Mouse (Mus musculus) lung, adult 2 months (tissue): ENCODE results near the gene Apba3. TPM values are rescaled to one million over a fixed set of nuclear protein-coding genes. Genes with fewer than 3 reads are reported as not detected.

ENCODE experiments used
- DNase-seq: peaks from one replicate; pipeline ENCODE4 v3.0.0; 2022
- H3K4me1 ChIP-seq: fragments of 200-500 bp; 2 replicates; pipeline ENCODE4 v1.6.1; 2011; ENCODE audit warnings: low read length; ENCODE audit not compliant: control insufficient read depth, insufficient read depth
- H3K4me3 ChIP-seq: fragments of 200-500 bp; replicated peaks from 2 replicates; pipeline ENCODE3; 2011; ENCODE audit warnings: low read depth, mild to moderate bottlenecking, control low read depth, low read length; ENCODE audit errors: extremely low read depth
- CTCF ChIP-seq: fragments of 200-500 bp; IDR thresholded peaks from 2 replicates; pipeline ENCODE4 v1.5.1; 2011; ENCODE audit warnings: mild to moderate bottlenecking, low read length, control low read depth; ENCODE audit not compliant: insufficient read depth
- POLR2A ChIP-seq: fragments of 200-500 bp; IDR thresholded peaks from 2 replicates; pipeline ENCODE4 v1.6.1; 2011; ENCODE audit warnings: low read depth, mild to moderate bottlenecking, control low read depth, low read length, borderline replicate concordance; ENCODE audit errors: extremely low read depth
- WGBS: fragments of 180-500 bp; shearing (Covaris S2); methylation state at CpG from one replicate; pipeline ENCODE4 v1.1.7; 2018; 5-methylcytosine and 5-hydroxymethylcytosine counted together
- polyA plus RNA-seq: library from polyadenylated mRNA; depleted of rRNA; stranded (reverse); fragments of >200 nt; gene quantifications from 2 replicates; pipeline ENCODE4 v1.2.3, GENCODE M21; 2012

Apba3 gene
- polyA plus RNA-seq, 1 experiment: 86.4 TPM

DNA sequence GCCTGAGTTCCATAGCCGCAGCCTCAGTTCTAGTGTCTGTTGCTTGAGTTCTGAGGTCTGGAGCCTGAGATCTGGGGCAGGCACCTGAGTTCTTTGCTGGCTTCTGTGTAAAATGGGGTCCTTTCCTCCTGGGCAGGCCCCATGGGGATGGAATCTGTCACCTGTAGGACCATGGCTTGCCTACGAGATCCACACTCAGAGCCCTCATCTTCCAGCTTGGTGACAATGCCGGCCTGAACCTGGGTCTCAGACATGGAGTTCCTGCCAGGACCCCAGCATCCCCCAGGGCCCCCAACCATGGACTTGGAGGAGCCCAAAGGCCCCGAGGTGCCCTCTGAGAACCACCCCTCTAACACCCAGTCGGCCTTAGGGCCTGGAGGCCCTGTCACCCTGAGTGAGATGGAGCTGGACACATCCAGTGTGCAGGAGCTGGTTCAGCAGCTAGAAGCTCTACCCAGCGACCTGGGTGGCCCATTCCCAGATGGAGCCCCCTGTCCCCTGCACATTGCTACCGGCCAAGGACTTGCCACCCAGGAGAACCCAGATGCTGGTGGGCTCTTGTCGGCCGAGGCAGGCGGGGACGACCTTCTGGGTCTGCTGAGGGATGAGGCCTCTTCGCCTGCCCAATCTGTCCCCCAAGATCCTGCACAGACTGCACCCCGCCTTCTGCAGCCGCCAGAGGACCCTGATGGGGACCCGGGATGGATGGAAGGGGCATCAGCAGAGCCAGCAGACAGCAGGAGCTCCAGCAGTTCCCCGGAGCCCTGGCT is 2.1 kb downstream of the Apba3 start:
- Histone ChIP-seq H3K4me3 (peak overlapping the region; percentile 92), H3K4me1 (peaks cover 5% of the 10 kb centered on the region; the same call in 1 of the 2 replicates)
- TF ChIP-seq POLR2A (no peak), CTCF (no peak)
- no peak for DNase-seq
- WGBS: 77% methylated on average over 16 of the region's 16 CpGs

DNA sequence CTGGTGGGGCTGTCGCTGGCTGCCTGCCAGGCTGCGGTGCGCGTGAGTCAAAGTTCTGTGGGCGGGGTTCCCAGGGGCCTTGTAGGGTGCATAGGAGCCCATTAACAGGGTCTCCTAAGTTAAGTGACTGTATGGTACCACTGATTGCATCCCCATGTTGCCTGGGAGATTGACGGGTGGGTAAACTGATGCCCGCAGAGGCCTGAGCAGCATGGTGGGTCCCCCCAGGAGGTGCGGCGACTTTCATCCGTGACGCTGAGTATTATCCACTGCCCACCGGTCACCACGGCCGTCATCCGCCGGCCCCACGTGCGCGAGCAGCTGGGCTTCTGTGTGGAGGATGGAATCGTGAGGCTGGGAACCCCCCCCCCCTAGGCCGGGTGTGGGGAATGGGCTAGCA is 5.6 kb downstream of the Apba3 start:
- H3K4me1 ChIP-seq: 0 out of 2 replicates have a peak, but pooled peaks cover 3% of the 10 kb centered on the region
- no peak for DNase-seq
- 95% methylated on average over 21 of the region's 21 CpGs for WGBS
- H3K4me3 ChIP-seq: no peak overlapping the region
- TF ChIP-seq POLR2A (no peak), CTCF (no peak)

DNA sequence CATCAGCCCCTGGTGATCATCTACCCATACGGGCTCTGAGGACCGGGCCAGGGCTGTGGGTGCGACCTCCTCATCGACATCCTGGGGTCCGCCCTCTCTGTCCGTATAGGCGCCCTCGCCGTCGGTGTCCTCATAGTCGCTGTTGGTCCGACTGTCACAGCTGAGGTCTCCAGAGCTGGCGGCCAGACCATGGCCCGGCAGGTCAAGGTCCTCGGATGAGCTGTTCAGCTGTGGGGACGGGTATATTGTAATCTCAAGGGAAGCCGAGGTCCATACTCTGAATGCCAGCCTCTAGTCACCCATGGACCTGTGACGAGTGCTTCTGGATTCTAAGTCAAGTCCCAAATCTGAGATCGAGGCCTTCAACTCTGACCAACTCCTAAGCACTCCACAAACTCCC is 7.1 kb downstream of the Apba3 start:
- H3K4me1 ChIP-seq: no peaks in the 10 kb centered on the region
- TF ChIP-seq CTCF (no peak), POLR2A (no peak)
- H3K4me3 ChIP-seq: no peak overlapping the region
- no peak for DNase-seq
- 90% methylated on average over 19 of the region's 19 CpGs for WGBS

DNA sequence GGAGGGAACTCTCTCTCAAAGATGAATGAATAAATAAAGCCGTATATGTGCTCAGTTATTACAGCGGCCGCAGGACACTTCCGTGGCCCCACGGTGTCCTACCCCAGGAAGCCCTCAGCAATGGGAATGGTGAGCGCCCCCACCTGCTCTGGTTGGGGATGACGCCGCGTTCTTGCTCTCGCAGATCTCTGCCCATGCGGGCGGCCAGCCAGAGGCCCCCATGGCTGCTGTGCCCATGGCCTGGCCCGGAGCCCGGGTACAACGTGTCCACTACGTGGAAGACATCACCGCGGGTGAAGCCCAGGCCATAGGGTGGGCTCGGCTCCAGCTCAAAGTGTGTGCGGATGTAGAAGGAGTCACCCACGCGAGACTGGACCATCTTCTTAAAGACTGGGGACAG is 10.9 kb downstream of the Apba3 start:
- Histone ChIP-seq H3K4me3 (no peak overlapping the region), H3K4me1 (no peaks in the 10 kb centered on the region)
- DNase-seq: no peak
- WGBS: 77% methylated on average over 22 of the region's 22 CpGs
- TF ChIP-seq POLR2A: no peak
- TF ChIP-seq CTCF: no peak

DNA sequence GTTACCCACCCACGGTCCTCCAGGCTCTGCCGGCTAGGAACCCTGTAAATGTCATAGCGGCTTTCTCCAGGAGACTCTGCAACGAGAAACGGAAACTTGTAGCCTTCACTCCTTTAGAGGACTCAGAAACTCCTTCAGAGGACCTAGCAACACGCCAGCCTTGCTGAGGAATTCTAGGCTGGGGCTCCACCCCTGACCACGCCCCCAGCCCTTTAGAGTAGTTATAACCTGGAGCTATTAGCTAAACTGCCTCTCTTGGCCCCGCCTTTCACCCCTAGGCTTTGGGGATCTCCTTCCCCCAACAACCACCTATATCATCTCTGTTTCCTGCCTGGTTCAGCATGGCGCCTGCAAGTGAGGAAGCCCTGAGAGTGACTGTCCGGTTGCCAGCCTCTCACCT is 12.7 kb downstream of the Apba3 start:
- Histone ChIP-seq H3K4me3 (no peak overlapping the region), H3K4me1 (no peaks in the 10 kb centered on the region)
- DNase-seq: no peak
- TF ChIP-seq POLR2A: no peak
- 46% methylated on average over 10 of the region's 10 CpGs for WGBS

DNA sequence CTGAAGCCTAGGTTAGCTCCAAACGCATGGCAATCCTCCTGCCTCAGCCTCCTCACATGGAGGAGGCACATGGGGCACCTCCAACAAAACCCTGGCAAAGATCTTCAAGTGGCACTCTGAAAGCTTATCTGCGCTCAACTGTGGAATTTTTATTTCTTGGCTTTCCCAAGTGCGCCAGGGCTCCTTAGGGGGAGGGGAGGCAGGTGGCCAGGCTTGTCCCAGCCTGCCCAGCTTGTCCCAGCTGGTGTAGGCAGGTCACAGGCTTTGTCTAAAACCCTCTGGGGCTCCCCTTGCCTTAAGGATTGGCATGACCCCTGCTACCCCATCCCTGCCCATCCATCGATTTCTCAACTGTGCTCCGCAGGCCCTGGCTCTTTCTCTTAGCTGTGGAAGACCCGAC is 17.4 kb downstream of the Apba3 start:
- Histone ChIP-seq H3K4me3 (no peak overlapping the region), H3K4me1 (peaks cover 3% of the 10 kb centered on the region; the same call in 1 of the 2 replicates)
- no peak for DNase-seq
- TF ChIP-seq POLR2A (no peak), CTCF (no peak)
- WGBS: 42% methylated on average over 6 of the region's 6 CpGs

DNA sequence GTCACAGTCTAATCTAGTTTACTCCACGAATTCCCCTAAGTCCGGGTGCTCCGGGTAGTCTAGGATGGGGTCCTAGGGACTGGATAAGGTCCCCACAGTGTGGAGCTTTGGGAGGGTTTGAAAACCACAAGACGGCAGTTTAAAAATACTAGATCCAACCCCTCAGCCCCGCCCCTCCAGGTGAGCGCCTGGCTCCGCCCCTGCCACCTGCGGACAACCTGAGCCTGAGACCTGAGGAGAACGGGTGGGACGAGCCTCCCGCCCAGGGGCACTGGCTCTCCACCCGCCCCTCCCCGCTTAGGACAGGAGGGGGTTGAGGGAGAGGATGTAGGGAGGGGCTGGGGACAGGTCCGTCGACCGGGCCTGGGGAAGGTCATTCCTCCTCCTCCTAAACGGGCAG is 18.0 kb downstream of the Apba3 start:
- TF ChIP-seq CTCF (no peak), POLR2A (no peak)
- Histone ChIP-seq H3K4me3 (no peak overlapping the region), H3K4me1 (peaks cover 3% of the 10 kb centered on the region; the same call in 1 of the 2 replicates)
- WGBS: 21% methylated on average over 17 of the region's 17 CpGs
- DNase-seq: peak; percentile 64

DNA sequence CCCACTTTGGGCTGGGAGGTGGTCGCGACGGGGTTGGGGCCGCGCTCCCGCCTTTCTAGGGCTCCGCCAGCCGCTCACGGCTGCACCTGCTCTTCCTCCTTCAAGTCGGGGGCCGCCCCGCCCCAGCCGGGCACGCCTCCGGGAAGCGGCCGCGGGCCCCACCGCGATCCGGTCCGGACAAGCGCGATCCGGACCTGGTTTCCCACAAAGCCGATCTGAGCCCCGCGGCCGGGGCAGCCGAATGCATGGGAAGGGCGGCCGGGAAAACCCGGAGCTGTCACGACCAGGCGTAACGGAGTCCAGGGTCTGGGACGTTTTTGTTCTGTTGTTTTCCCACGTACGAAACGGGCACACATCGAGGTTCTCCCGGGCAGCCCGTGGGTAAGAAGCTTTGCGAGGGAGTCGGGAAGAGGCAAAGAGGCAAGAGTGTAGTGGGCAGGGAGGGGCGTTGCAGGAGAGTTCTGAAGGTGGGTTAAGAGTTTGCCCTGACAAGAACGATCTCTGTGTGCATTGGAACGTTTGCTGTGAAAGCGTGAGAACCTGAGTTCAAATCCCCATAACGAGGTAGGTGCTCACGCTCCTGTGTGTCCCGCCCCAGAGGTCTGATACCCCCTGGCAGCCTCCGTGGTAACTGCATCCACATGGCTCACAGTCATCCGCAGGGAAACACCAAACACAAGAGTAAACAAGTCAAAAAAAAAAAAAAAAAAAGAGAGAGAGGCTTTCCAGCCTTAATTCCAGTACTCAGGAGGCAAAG is 19.1 kb downstream of the Apba3 start:
- TF ChIP-seq CTCF (no peak), POLR2A (no peak)
- DNase-seq: peak; percentile 93
- Histone ChIP-seq H3K4me1 (peaks cover 3% of the 10 kb centered on the region; the same call in 1 of the 2 replicates), H3K4me3 (peak overlapping the region; percentile 64)
- 2% methylated on average over 54 of the region's 54 CpGs for WGBS

DNA sequence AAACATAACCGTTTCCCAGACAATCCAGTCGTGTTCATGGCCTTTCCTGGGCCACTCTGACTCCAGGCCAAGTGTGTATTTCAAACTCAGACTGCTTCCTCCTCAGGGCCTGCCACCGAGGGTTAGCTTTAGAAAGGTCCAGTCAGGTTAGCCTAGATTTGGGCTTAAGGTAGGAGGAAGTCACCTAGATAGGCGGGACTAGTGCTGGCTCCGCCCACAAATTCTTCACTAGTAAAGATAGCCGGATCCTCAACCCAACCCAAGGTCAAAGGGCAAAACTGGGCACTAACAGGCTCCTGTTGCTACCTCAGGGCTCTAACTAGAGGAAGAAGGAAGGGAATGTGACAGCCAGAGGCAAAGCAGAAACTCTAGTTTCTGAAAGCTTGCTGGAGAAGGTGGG is 19.8 kb downstream of the Apba3 start:
- TF ChIP-seq POLR2A (no peak), CTCF (no peak)
- WGBS: 36% methylated on average over 6 of the region's 6 CpGs
- peaks cover 6% of the 10 kb centered on the region; the same call in 1 of the 2 replicates for H3K4me1 ChIP-seq
- no peak overlapping the region for H3K4me3 ChIP-seq
- no peak for DNase-seq
